Mouse (Mus musculus): ENCODE results near the gene Lad1.

- TF ChIP-seq POLR2A (IDR thresholded peaks at IDR 0.05; ENCODE audit: insufficient read depth, low read length): no peak
- TF ChIP-seq CTCF (IDR thresholded peaks at IDR 0.05; ENCODE audit: low read depth, low read length): no peak
- no peak for TF ChIP-seq EP300 (IDR thresholded peaks at IDR 0.05; ENCODE audit: insufficient read depth, low read depth, low read length)
Measured at GRCm38 (mm10) chr1:135810180-135810579, 8.2 kb upstream of the Lad1 start.
